In genomic region chr12:106939381-106939780, GRCm38 (mm10) we compare ENCODE assay signal across 8 mouse cellular contexts.
A peak's percentile ranks its signal among the peaks of the same experiment; 100 is the strongest.
DNase-seq lines count a peak whose midpoint lies in the region; ATAC-seq lines count a peak whose summit lies in the region.
"Had no signal": no experiment of that assay in that cellular context is flagged by ENCODE, and none has a peak within 500 bp of the region (broad histone marks: within the 10 kb centered on the region; RNA-seq: fewer than 3 reads in every experiment).

No protein-coding gene starts in this region.

- 0 out of 2 replicates have a peak overlapping the region, but pooled peaks have one; percentile 1 for H3K27ac ChIP-seq in midbrain, embryonic 10.5 days (replicated peaks)
- no peak overlapping the region for H3K27ac ChIP-seq in midbrain, embryonic 13.5 days
- H3K27ac ChIP-seq in embryonic facial prominence, embryonic 14.5 days (replicated peaks; ENCODE audit: low read depth, low read length) = 0 out of 2 replicates have a peak overlapping the region, but pooled peaks have one; percentile 8
- no peak overlapping the region for H3K27ac ChIP-seq in midbrain, embryonic 16.5 days (ENCODE audit: low read length)
- H3K27ac ChIP-seq: midbrain, embryonic 12.5 days had no signal

- intact Hi-C loops in heart, postnatal 36 days (cut with DNase I) = no loop called here

- H3K4me2 ChIP-seq in midbrain, embryonic 13.5 days (replicated peaks) = no peak overlapping the region
- no peak overlapping the region for H3K4me2 ChIP-seq in embryonic facial prominence, embryonic 14.5 days (ENCODE audit: low read depth, low read length)
- no peak overlapping the region for H3K4me2 ChIP-seq in midbrain, embryonic 16.5 days (ENCODE audit: low read length)
- H3K4me2 ChIP-seq: midbrain, embryonic 12.5 days had no signal

- H3K27me3 ChIP-seq in midbrain, embryonic 10.5 days (ENCODE audit: low read depth, poor library complexity, severe bottlenecking) = no peaks in the 10 kb centered on the region
- no peaks in the 10 kb centered on the region for H3K27me3 ChIP-seq in midbrain, embryonic 13.5 days
- H3K27me3 ChIP-seq in embryonic facial prominence, embryonic 14.5 days (replicated peaks; ENCODE audit: control insufficient read depth, insufficient read depth, low read length) = no peaks in the 10 kb centered on the region
- H3K27me3 ChIP-seq in midbrain, embryonic 16.5 days (ENCODE audit: control insufficient read depth, insufficient read depth, low read depth, low read length) = no peaks in the 10 kb centered on the region
- H3K27me3 ChIP-seq: midbrain, embryonic 12.5 days had no signal

- 88% methylated on average over 12 of the region's 12 CpGs for WGBS in midbrain, embryonic 10.5 days
- 86% methylated on average over 12 of the region's 12 CpGs for WGBS in midbrain, embryonic 13.5 days
- WGBS in embryonic facial prominence, embryonic 14.5 days = 65% methylated on average over 12 of the region's 12 CpGs
- 78% methylated on average over 12 of the region's 12 CpGs for WGBS in midbrain, embryonic 16.5 days

- DNase-seq in midbrain, embryonic 10.5 days (ENCODE audit: low spot score) = no peak
- peak; percentile 67 for DNase-seq in embryonic facial prominence, embryonic 14.5 days (ENCODE audit: low spot score)
- DNase-seq in heart, postnatal 36 days = peak; percentile 8 to 17
- peak; percentile 43 for DNase-seq in right cerebral cortex, postnatal 4 days
- DNase-seq in thymus, postnatal 25 days = no peak

- peaks cover 12% of the 10 kb centered on the region for H3K4me1 ChIP-seq in midbrain, embryonic 10.5 days
- H3K4me1 ChIP-seq in midbrain, embryonic 13.5 days (replicated peaks) = peaks cover 13% of the 10 kb centered on the region
- H3K4me1 ChIP-seq in embryonic facial prominence, embryonic 14.5 days (ENCODE audit: control insufficient read depth, insufficient read depth, low read length) = 0 out of 2 replicates have a peak, but pooled peaks cover 3% of the 10 kb centered on the region
- no peaks in the 10 kb centered on the region for H3K4me1 ChIP-seq in midbrain, embryonic 16.5 days (ENCODE audit: control insufficient read depth, insufficient read depth, low read length)

- no peak for ATAC-seq in midbrain, embryonic 13.5 days
- no peak for ATAC-seq in embryonic facial prominence, embryonic 14.5 days (ENCODE audit: low read depth)
- ATAC-seq in midbrain, embryonic 16.5 days = no peak

- no peak overlapping the region for H3K9ac ChIP-seq in midbrain, embryonic 13.5 days (replicated peaks)
- no peak overlapping the region for H3K9ac ChIP-seq in embryonic facial prominence, embryonic 14.5 days (ENCODE audit: low read depth, low read length)
- no peak overlapping the region for H3K9ac ChIP-seq in midbrain, embryonic 16.5 days (ENCODE audit: low read depth, low read length)
- H3K9ac ChIP-seq: midbrain, embryonic 12.5 days had no signal

- H3K4me3 ChIP-seq in midbrain, embryonic 10.5 days = no peak overlapping the region
- no peak overlapping the region for H3K4me3 ChIP-seq in midbrain, embryonic 13.5 days (replicated peaks)
- H3K4me3 ChIP-seq in embryonic facial prominence, embryonic 14.5 days (ENCODE audit: low read depth, low read length) = no peak overlapping the region
- no peak overlapping the region for H3K4me3 ChIP-seq in midbrain, embryonic 16.5 days (ENCODE audit: low read depth, low read length)
- H3K4me3 ChIP-seq: midbrain, embryonic 12.5 days had no signal

- no peaks in the 10 kb centered on the region for H3K9me3 ChIP-seq in midbrain, embryonic 10.5 days (replicated peaks)
- H3K9me3 ChIP-seq in midbrain, embryonic 13.5 days = no peaks in the 10 kb centered on the region
- no peaks in the 10 kb centered on the region for H3K9me3 ChIP-seq in embryonic facial prominence, embryonic 14.5 days (ENCODE audit: control insufficient read depth, low read length)
- H3K9me3 ChIP-seq in midbrain, embryonic 16.5 days (replicated peaks; ENCODE audit: control insufficient read depth, low read length, poor library complexity, severe bottlenecking) = no peaks in the 10 kb centered on the region
- H3K9me3 ChIP-seq: midbrain, embryonic 12.5 days had no signal

- H3K36me3 ChIP-seq in midbrain, embryonic 10.5 days = no peaks in the 10 kb centered on the region
- no peaks in the 10 kb centered on the region for H3K36me3 ChIP-seq in midbrain, embryonic 13.5 days
- H3K36me3 ChIP-seq in embryonic facial prominence, embryonic 14.5 days (ENCODE audit: control insufficient read depth, insufficient read depth, low read length) = no peaks in the 10 kb centered on the region
- no peaks in the 10 kb centered on the region for H3K36me3 ChIP-seq in midbrain, embryonic 16.5 days (ENCODE audit: control insufficient read depth, insufficient read depth, low read length)
- H3K36me3 ChIP-seq: midbrain, embryonic 12.5 days had no signal

Comparison
In these comparisons a context has a peak if more than half of its experiments do, and no peak if none do; other contexts are left out.
1. H3K27ac ChIP-seq: peak in midbrain, embryonic 10.5 days (single experiment) and embryonic facial prominence, embryonic 14.5 days (single experiment); none in midbrain, embryonic 13.5 days (single experiment) and midbrain, embryonic 16.5 days (single experiment).
2. DNase-seq: peak in embryonic facial prominence, embryonic 14.5 days (single experiment), heart, postnatal 36 days (2 of 2) and right cerebral cortex, postnatal 4 days (single experiment); none in midbrain, embryonic 10.5 days (single experiment) and thymus, postnatal 25 days (single experiment).